ENCODE assay signal across 23 mouse cellular contexts in the genomic region with DNA sequence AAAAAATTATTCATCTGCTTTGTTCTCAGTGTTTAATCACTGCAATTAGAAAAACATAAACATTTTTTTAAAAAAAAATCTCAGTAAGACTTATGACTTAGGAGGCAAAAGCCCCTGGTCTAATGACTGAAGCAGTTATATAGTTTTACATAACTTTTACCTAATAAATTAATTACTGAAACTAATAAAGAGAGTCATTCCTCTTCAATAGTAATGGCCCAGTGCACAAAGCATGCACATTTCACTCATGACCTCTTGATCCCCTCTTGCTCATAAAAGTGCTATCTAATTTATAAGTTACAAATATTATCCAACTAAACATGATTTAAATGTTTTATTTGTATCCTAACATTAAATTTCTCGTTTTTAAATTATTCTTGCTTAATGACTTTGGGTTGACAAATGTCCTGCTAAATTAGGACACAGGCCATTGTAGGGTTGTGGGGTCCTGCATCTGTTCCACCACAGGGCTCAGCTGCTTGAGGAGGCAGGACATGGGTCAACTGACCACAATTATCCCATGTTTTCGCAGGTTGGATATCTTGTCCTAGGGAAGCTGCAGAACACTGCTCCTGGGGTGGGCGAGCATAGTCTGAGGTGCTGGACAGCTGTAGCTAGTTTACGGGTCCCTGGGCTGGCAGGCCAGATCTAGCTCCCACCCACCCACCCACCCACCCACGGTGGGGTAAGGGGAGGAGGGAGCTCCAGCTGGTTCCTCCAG.
DNase-seq lines count a peak whose midpoint lies in the region; ATAC-seq and TF ChIP-seq lines count a peak whose summit lies in the region.
"Had no signal": no experiment of that assay in that cellular context is flagged by ENCODE, and none has a peak within 500 bp of the region (broad histone marks: within the 10 kb centered on the region; RNA-seq: fewer than 3 reads in every experiment).

No protein-coding gene starts in this region.

- H3K4me3 ChIP-seq in kidney, embryonic 14.5 days (ENCODE audit: low read length), result no peak overlapping the region
- H3K4me3 ChIP-seq in kidney, postnatal 0 days (replicated peaks; ENCODE audit: low read depth, low read length), result no peak overlapping the region
- H3K4me3 ChIP-seq: forebrain, embryonic 10.5 days; forebrain, embryonic 13.5 days; gastrocnemius, adult 2 months; hindbrain, embryonic 13.5 days had no signal

- 41% methylated on average over 5 of the region's 5 CpGs for WGBS in kidney, embryonic 14.5 days
- WGBS in kidney, postnatal 0 days, result 37% methylated on average over 5 of the region's 5 CpGs

- H3K36me3 ChIP-seq in kidney, embryonic 14.5 days (ENCODE audit: control insufficient read depth, insufficient read depth, low read length), result no peaks in the 10 kb centered on the region
- no peaks in the 10 kb centered on the region for H3K36me3 ChIP-seq in kidney, postnatal 0 days (ENCODE audit: insufficient read depth, low read length)
- H3K36me3 ChIP-seq: forebrain, embryonic 10.5 days; hindbrain, embryonic 13.5 days had no signal

- DNase-seq in kidney, adult 11 months, result no peak
- DNase-seq in kidney, postnatal 0 days (ENCODE audit: low spot score), result peak; percentile 84
- no peak for DNase-seq in kidney, adult 18-20 months
- peak; percentile 44 for DNase-seq in kidney, postnatal 10 days
- peak; percentile 37 for DNase-seq in kidney, postnatal 14 days
- DNase-seq in adrenal gland, adult 2 months, result no peak
- no peak for DNase-seq in gastrocnemius, adult 18-20 months (ENCODE audit: low spot score)
- DNase-seq: adrenal gland, adult 8-10 months; adrenal gland, postnatal 25 days; cerebellum, adult 11-12 months; cerebellum, adult 8-10 months; cerebellum, postnatal 10 days; cerebellum, postnatal 36 days; gastrocnemius, adult 2 months; gastrocnemius, postnatal 14 days; heart, adult 11 months had no signal

- no peaks in the 10 kb centered on the region for H3K9me3 ChIP-seq in kidney, embryonic 14.5 days (ENCODE audit: control insufficient read depth, low read length)
- H3K9me3 ChIP-seq in kidney, postnatal 0 days (replicated peaks; ENCODE audit: low read length), result no peaks in the 10 kb centered on the region
- H3K9me3 ChIP-seq: forebrain, embryonic 10.5 days; forebrain, embryonic 13.5 days; hindbrain, embryonic 13.5 days had no signal

- H3K27me3 ChIP-seq in kidney, embryonic 14.5 days (ENCODE audit: control insufficient read depth, insufficient read depth, low read length), result no peaks in the 10 kb centered on the region
- H3K27me3 ChIP-seq in kidney, postnatal 0 days (ENCODE audit: insufficient read depth, low read length), result no peaks in the 10 kb centered on the region
- H3K27me3 ChIP-seq: forebrain, embryonic 13.5 days; hindbrain, embryonic 13.5 days had no signal

- H3K4me2 ChIP-seq in kidney, embryonic 14.5 days (replicated peaks; ENCODE audit: low read depth, low read length), result no peak overlapping the region
- H3K4me2 ChIP-seq in kidney, postnatal 0 days (ENCODE audit: low read length), result no peak overlapping the region
- H3K4me2 ChIP-seq: forebrain, embryonic 13.5 days; heart, embryonic 11.5 days; hindbrain, embryonic 13.5 days had no signal

- peak; percentile 81; the same call in 1 of the 2 replicates for ATAC-seq in kidney, embryonic 14.5 days (ENCODE audit: low FRiP score, low TSS enrichment)
- ATAC-seq in kidney, postnatal 0 days (replicated peaks; ENCODE audit: low FRiP score, low read depth), result peak; percentile 59; the same call in 1 of the 2 replicates
- ATAC-seq: CD4-positive, CD25-positive, alpha-beta regulatory T cell, adult 4 months; forebrain, embryonic 13.5 days; forebrain, embryonic 16.5 days had no signal

- H3K4me1 ChIP-seq in kidney, embryonic 14.5 days (ENCODE audit: control insufficient read depth, insufficient read depth, low read length), result no peaks in the 10 kb centered on the region
- no peaks in the 10 kb centered on the region for H3K4me1 ChIP-seq in kidney, postnatal 0 days (replicated peaks; ENCODE audit: insufficient read depth, low read length)
- H3K4me1 ChIP-seq: forebrain, embryonic 10.5 days; forebrain, embryonic 13.5 days; hindbrain, embryonic 13.5 days had no signal

- H3K27ac ChIP-seq in kidney, embryonic 14.5 days (ENCODE audit: low read depth, low read length), result no peak overlapping the region
- no peak overlapping the region for H3K27ac ChIP-seq in kidney, postnatal 0 days
- H3K27ac ChIP-seq: forebrain, embryonic 10.5 days; forebrain, embryonic 13.5 days; gastrocnemius, adult 2 months; hindbrain, embryonic 13.5 days had no signal

- no peak for TF ChIP-seq CTCF in kidney, postnatal 0 days (IDR thresholded peaks at IDR 0.05; ENCODE audit: low read depth)

- H3K9ac ChIP-seq in kidney, embryonic 14.5 days (ENCODE audit: low read depth, low read length), result no peak overlapping the region
- H3K9ac ChIP-seq in kidney, postnatal 0 days (ENCODE audit: low read depth, low read length), result no peak overlapping the region
- H3K9ac ChIP-seq: forebrain, embryonic 13.5 days; hindbrain, embryonic 13.5 days had no signal

Comparison
In these comparisons a context has a peak if more than half of its experiments do, and no peak if none do; other contexts are left out.
1. DNase-seq: peak in kidney, postnatal 0 days (single experiment), kidney, postnatal 10 days (single experiment) and kidney, postnatal 14 days (single experiment); none in kidney, adult 11 months (single experiment), kidney, adult 18-20 months (single experiment), adrenal gland, adult 2 months (single experiment) and gastrocnemius, adult 18-20 months (single experiment).